ENCODE assay signal across 16 mouse cellular contexts in genomic region chr7:110706001-110706695, GRCm38 (mm10).
A peak's percentile ranks its signal among the peaks of the same experiment; 100 is the strongest.
DNase-seq lines count a peak whose midpoint lies in the region; ATAC-seq and TF ChIP-seq lines count a peak whose summit lies in the region.
"Had no signal": no experiment of that assay in that cellular context is flagged by ENCODE, and none has a peak within 500 bp of the region (broad histone marks: within the 10 kb centered on the region; RNA-seq: fewer than 3 reads in every experiment).

No protein-coding gene starts in this region.

- no peak for ATAC-seq in intestine, postnatal 0 days
- ATAC-seq in intestine, embryonic 15.5 days = no peak
- ATAC-seq: forebrain, embryonic 14.5 days; hindbrain, embryonic 16.5 days; liver, postnatal 0 days had no signal

- peak; percentile 95 for DNase-seq in heart, adult 11 months
- DNase-seq in heart, adult 18-20 months = no peak
- peak; percentile 56 for DNase-seq in NIH3T3 (ENCODE audit: low read depth)
- no peak for DNase-seq in embryo, embryonic 10 days (ENCODE audit: low spot score)
- DNase-seq: cerebellum, postnatal 14 days; liver; liver, postnatal 0 days; right cerebral cortex, postnatal 14 days had no signal

- TF ChIP-seq CTCF in intestine, postnatal 0 days (IDR thresholded peaks at IDR 0.05; ENCODE audit: low read depth) = peak; percentile 5; the same call in 1 of the 2 replicates
- no peak for TF ChIP-seq CTCF in small intestine, adult 2 months (IDR thresholded peaks at IDR 0.05; ENCODE audit: extremely low read depth, insufficient read length, insufficient replicate concordance, low read depth, low read length)

- H3K4me2 ChIP-seq in intestine, postnatal 0 days (replicated peaks; ENCODE audit: low read depth) = no peak overlapping the region
- no peak overlapping the region for H3K4me2 ChIP-seq in intestine, embryonic 15.5 days (replicated peaks)
- H3K4me2 ChIP-seq: midbrain, embryonic 11.5 days had no signal

- no peaks in the 10 kb centered on the region for H3K36me3 ChIP-seq in intestine, postnatal 0 days (ENCODE audit: control insufficient read depth, insufficient read depth)
- H3K36me3 ChIP-seq in intestine, embryonic 15.5 days = no peaks in the 10 kb centered on the region
- H3K36me3 ChIP-seq in small intestine, adult 2 months (ENCODE audit: control insufficient read depth, insufficient read depth, low read length) = no peaks in the 10 kb centered on the region

- no peaks in the 10 kb centered on the region for H3K9me3 ChIP-seq in intestine, postnatal 0 days (ENCODE audit: control insufficient read depth)
- no peaks in the 10 kb centered on the region for H3K9me3 ChIP-seq in intestine, embryonic 15.5 days

- no peak for TF ChIP-seq POLR2A in small intestine, adult 2 months (IDR thresholded peaks at IDR 0.05; ENCODE audit: low read depth, low read length)

- no peaks in the 10 kb centered on the region for H3K27me3 ChIP-seq in intestine, postnatal 0 days (replicated peaks; ENCODE audit: control insufficient read depth, insufficient read depth, low read length)
- no peaks in the 10 kb centered on the region for H3K27me3 ChIP-seq in intestine, embryonic 15.5 days (replicated peaks)
- H3K27me3 ChIP-seq in small intestine, adult 2 months (ENCODE audit: control insufficient read depth, insufficient read depth, low read length) = no peaks in the 10 kb centered on the region

- no peaks in the 10 kb centered on the region for H3K4me1 ChIP-seq in intestine, postnatal 0 days (replicated peaks; ENCODE audit: control insufficient read depth, insufficient read depth, low read length)
- H3K4me1 ChIP-seq in intestine, embryonic 15.5 days (replicated peaks) = no peaks in the 10 kb centered on the region
- peaks cover 4% of the 10 kb centered on the region for H3K4me1 ChIP-seq in small intestine, adult 2 months (ENCODE audit: control insufficient read depth, insufficient read depth, insufficient read length, low read length)

- no peak overlapping the region for H3K9ac ChIP-seq in intestine, postnatal 0 days (ENCODE audit: low read depth, low read length)
- H3K9ac ChIP-seq in intestine, embryonic 15.5 days = no peak overlapping the region
- H3K9ac ChIP-seq: liver, postnatal 0 days had no signal

- 77% methylated on average over 10 of the region's 10 CpGs for WGBS in intestine, postnatal 0 days
- 82% methylated on average over 10 of the region's 10 CpGs for WGBS in intestine, embryonic 15.5 days
- 71% methylated on average over 10 of the region's 10 CpGs for WGBS in small intestine, adult 2 months

- no peak overlapping the region for H3K4me3 ChIP-seq in intestine, postnatal 0 days (ENCODE audit: low read depth, low read length)
- H3K4me3 ChIP-seq in intestine, embryonic 15.5 days (replicated peaks) = no peak overlapping the region
- H3K4me3 ChIP-seq in small intestine, adult 2 months (ENCODE audit: low read depth, low read length) = no peak overlapping the region
- H3K4me3 ChIP-seq: erythroblast, embryonic 14.5 days had no signal

- no peak overlapping the region for H3K27ac ChIP-seq in intestine, postnatal 0 days (ENCODE audit: low read depth, low read length)
- no peak overlapping the region for H3K27ac ChIP-seq in intestine, embryonic 15.5 days
- 0 out of 2 replicates have a peak overlapping the region, but pooled peaks have one; percentile 6 for H3K27ac ChIP-seq in small intestine, adult 2 months (ENCODE audit: insufficient read depth, low read depth, low read length)
- H3K27ac ChIP-seq: macrophage had no signal

Comparison
In these comparisons a context has a peak if more than half of its experiments do, and no peak if none do; other contexts are left out.
1. DNase-seq: peak in heart, adult 11 months (single experiment) and NIH3T3 (single experiment); none in heart, adult 18-20 months (0 of 2) and embryo, embryonic 10 days (single experiment).